Mouse (Mus musculus) gastrocnemius, postnatal 10 days (tissue): ENCODE data around the gene Arntl2. TPM values are rescaled to one million over a fixed set of nuclear protein-coding genes. Genes with fewer than 3 reads are reported as not detected.
"Not testable (repeated sequence)": the region's sequence is repeated elsewhere in the genome, so short reads cannot be mapped to it uniquely, and the experiment has no call there.

ENCODE experiments used
- DNase-seq: peaks from one replicate; pipeline ENCODE4 v3.0.0; 2021; ENCODE audit warnings: mixed read lengths
- total RNA-seq, 2 experiments: library from RNA; stranded (reverse); gene quantifications; 2 replicates each; pipeline ENCODE4 v1.2.3; 2021

Gene Arntl2
- total RNA-seq, 2 experiments from 2014 or later: 0.68 to 1.5 TPM

- no peak for DNase-seq
These were observed 51.5 kb downstream of the Arntl2 start for GRCm38 (mm10) chr6:146847402-146847801.

DNA sequence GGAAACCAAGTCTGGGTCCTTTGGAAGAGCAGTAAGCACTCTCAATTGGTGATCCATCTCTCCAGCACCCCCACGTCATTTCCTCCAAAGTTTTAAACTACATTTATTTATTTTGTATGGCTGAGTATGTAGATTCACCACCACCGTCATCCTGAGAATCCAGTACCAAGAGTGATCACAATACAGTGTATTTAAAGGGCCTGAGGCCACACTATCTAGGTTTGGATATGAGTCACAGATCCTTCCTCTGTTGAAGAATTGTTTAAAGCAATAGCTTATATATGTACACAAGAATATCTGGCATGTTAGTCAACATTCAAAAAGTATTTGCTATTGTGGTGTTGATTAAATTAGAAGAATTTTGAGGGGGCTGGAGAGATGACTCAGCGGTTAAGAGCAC lies 52.4 kb downstream of the Arntl2 start:
- DNase-seq: no peak

- no peak for DNase-seq
These were observed 54.2 kb downstream of the Arntl2 start, which contains the start of gene Smco2 for GRCm38 (mm10) chr6:146850050-146850449. Gene Smco2 (plus strand): TSS chr6:146850104.

- no peak for DNase-seq
These were observed 56.1 kb downstream of the Arntl2 start for GRCm38 (mm10) chr6:146851916-146852315.

DNA sequence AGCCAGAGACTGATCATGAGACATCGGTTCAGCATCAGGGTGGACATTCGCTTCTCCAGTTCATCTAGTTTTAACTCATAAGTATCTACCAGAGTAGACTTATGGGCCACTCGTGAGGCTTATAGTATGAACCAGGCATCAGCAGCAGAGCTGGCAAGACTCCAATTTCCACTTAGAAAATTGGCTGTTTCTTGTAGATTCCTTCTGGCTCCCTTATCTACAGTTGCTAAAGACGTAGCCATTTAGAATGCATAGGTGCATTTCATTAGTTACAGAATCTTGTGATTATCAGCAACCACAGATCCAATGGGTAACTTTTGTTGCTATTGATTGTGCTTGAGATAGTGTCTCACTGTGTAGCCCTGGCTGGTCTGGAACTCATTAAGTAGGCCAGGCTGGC lies 56.9 kb downstream of the Arntl2 start:
- DNase-seq: no peak

DNA sequence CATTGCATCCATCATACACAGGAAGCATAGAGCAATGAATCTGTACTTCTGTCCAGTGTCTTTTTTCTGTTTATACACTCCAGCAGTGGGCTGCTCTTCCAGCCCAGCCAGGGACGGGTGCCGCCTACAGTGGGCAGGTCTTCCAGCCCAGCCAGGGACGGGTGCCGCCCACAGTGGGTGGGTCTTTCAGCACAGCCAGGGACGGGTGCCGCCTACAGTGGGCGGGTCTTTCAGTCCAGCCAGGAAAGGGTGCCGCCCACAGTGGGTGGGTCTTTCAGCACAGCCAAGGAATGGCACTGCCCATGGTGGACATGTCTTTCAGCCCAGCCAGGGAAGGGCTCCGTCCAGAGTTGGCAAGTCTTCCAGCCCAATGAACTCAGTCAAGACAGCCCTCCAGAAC lies 59.3 kb downstream of the Arntl2 start:
- no peak for DNase-seq

GRCm38 (mm10) chr6:146857386-146857785 lies 61.5 kb downstream of the Arntl2 start:
- DNase-seq: no peak

- no peak for DNase-seq
These were observed 67.3 kb downstream of the Arntl2 start for GRCm38 (mm10) chr6:146863154-146863553.

GRCm38 (mm10) chr6:146864370-146864769 lies 68.5 kb downstream of the Arntl2 start:
- not testable (repeated sequence) for DNase-seq

- DNase-seq: no peak
These were observed 69.8 kb downstream of the Arntl2 start for GRCm38 (mm10) chr6:146865701-146866100.

DNA sequence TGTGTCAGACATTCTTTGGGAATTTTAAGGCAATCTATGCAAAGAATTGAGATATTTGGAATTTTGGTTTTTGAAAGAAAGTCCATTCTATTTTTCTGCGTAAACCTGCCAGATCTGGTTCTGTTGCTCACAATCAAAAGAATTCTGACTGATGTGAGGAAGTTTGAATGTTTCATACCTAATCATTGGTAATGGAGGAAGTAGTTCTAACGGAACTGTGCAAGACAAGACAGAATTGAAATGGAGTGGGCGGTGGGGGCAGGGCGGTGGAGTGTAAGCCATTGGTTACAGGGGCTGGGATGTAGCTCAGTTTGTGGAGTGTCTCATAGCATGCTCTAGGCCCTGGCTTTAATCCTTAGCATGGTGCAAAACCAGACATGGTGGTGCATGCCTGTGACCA lies 76.1 kb downstream of the Arntl2 start:
- DNase-seq: no peak

GRCm38 (mm10) chr6:146874415-146874814 lies 78.6 kb downstream of the Arntl2 start:
- no peak for DNase-seq

DNA sequence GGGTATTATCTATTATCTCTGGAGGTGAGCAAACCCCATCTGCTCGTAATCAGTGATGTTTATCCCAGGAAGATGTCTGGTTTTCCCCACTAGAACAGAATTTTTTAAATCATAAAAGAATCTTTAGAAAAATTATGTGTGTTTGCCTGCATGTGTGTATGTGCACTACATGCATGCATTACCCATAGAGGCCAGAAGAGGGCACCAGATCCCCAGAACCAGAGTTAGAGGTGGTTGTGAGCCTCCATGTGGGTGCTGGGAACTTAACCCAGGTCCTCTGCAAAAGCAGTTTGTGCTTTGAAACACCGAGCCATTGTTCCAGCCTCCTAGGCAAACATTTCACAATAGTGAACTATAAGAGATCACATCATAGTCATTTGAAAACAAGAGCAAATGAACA lies 81.0 kb downstream of the Arntl2 start:
- DNase-seq: no peak

DNA sequence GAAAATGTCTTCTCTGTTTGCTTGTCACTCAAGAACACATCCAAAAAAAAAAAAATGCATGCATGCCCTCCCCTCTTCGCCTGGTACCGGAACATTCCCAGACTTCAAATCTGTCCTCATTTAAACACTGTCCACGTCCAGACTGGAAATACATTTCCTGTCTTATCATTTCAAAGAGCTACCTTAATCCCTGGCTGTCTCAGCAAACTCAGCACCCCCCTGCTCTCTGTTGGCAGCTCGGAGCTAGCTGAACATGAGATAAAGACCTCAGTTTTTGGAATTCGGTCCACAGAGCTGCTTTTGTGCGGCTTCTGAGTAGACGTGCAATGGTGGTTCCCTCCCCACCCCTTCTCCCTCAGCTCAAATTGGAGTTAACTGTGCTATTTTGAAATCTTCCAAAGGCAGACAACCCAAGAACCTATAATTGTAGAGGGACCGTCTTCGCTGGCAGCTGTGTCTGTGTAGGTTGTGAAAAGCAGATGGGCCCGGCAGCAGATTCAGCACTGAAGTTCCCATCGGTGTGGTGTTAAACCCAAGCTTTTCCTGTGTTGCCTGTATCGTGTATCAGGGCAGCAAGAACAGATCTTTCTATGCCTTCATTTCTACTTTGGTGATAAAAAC lies 81.7 kb downstream of the Arntl2 start:
- no peak for DNase-seq

GRCm38 (mm10) chr6:146878926-146879325 lies 83.1 kb downstream of the Arntl2 start:
- DNase-seq: no peak

- DNase-seq: no peak
These were observed 84.0 kb downstream of the Arntl2 start for GRCm38 (mm10) chr6:146879856-146880255.

GRCm38 (mm10) chr6:146880296-146880695 lies 84.4 kb downstream of the Arntl2 start:
- DNase-seq: no peak

GRCm38 (mm10) chr6:146881896-146882770 lies 86.3 kb downstream of the Arntl2 start:
- DNase-seq: no peak

Other genes starting within 250 kb of the Arntl2 start
- gene Fgfr1op2, start 218.9 kb upstream of the Arntl2 start, total RNA-seq: 10 to 100 TPM; 49.6 to 50.3 TPM
- gene Ints13, start 218.2 kb upstream of the Arntl2 start, total RNA-seq: 10 to 100 TPM; 16.0 to 19.3 TPM
- gene Med21, start 153.5 kb upstream of the Arntl2 start, total RNA-seq: 10 to 100 TPM; 46.3 to 52.4 TPM
- gene Tm7sf3, start 153.2 kb upstream of the Arntl2 start, total RNA-seq: 10 to 100 TPM; 19.6 to 22.7 TPM
- 1 to 10 TPM; 8.3 to 9.5 TPM for gene Stk38l, start 71.1 kb upstream of the Arntl2 start, total RNA-seq
- not detected for gene Smco2, start 54.0 kb downstream of the Arntl2 start, total RNA-seq
- 10 to 100 TPM; 47.9 to 54.9 TPM for gene Ppfibp1, start 92.4 kb downstream of the Arntl2 start, total RNA-seq
- not detected for gene 1700034J05Rik, start 158.4 kb downstream of the Arntl2 start, total RNA-seq
- under 1 TPM; 0.66 to 0.77 TPM for gene Rep15, start 236.5 kb downstream of the Arntl2 start, total RNA-seq
- gene Mrps35, start 246.7 kb downstream of the Arntl2 start, total RNA-seq: 10 to 100 TPM; 68.4 to 70.7 TPM